Comparison of ENCODE assay signal across 9 mouse cellular contexts in the genomic region with DNA sequence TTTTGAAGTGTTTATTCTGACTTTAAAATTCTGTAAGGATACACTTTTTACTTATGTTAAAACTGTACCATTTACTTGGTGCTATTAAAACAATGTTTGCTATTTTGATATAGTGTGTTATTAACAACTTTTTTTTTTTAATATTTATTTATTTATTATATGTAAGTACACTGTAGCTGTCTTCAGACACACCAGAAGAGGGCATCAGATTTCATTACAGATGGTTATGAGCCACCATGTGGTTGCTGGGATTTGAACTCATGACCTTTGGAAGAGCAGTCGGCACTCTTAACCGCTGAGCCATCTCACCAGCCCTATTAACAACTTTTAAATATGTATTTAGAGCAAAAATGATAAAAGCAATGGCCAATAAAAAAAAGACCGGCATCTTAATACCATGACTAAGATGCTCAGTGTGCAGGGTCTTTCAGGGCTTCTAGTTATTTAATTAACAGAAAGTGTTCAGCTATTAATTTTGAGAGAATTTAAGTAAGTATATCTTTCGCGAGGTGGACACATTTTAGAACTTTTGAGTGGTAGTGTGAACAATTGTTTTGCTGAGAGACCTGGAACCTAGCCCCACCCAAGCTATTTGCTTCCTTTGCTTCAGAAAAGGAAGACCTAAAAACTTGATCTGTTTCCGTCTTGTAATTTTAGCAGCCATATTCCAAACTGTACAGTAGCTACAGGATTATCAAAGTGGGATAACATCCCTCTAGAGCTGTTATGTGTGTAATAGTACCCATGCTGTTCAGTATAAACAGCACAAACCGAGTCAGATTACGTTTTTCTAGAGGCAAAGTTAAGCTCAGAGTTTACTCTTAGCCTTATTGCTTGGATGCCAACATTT. TPM values are rescaled to one million over a fixed set of nuclear protein-coding genes. Genes with fewer than 3 reads are reported as not detected.
DNase-seq lines count a peak whose midpoint lies in the region; ATAC-seq and TF ChIP-seq lines count a peak whose summit lies in the region.
"Had no signal": no experiment of that assay in that cellular context is flagged by ENCODE, and none has a peak within 500 bp of the region (broad histone marks: within the 10 kb centered on the region; RNA-seq: fewer than 3 reads in every experiment).

No protein-coding gene starts in this region.

- ATAC-seq in embryonic facial prominence, embryonic 13.5 days (ENCODE audit: insufficient number of reproducible peaks, insufficient read depth, low FRiP score, low TSS enrichment, low read depth): no peak
- no peak for ATAC-seq in intestine, embryonic 15.5 days

- no peaks in the 10 kb centered on the region for H3K9me3 ChIP-seq in embryonic facial prominence, embryonic 13.5 days
- H3K9me3 ChIP-seq in intestine, embryonic 15.5 days: no peaks in the 10 kb centered on the region

- no peak overlapping the region for H3K27ac ChIP-seq in liver, adult 2 months (replicated peaks; ENCODE audit: insufficient read depth, low read depth, low read length)
- H3K27ac ChIP-seq in embryonic facial prominence, embryonic 13.5 days: no peak overlapping the region
- H3K27ac ChIP-seq in intestine, embryonic 15.5 days: peak overlapping the region; percentile 39; the same call in 1 of the 2 replicates

- no peak overlapping the region for H3K9ac ChIP-seq in liver, adult 2 months (ENCODE audit: low read depth, low read length)
- no peak overlapping the region for H3K9ac ChIP-seq in embryonic facial prominence, embryonic 13.5 days
- no peak overlapping the region for H3K9ac ChIP-seq in intestine, embryonic 15.5 days

- H3K36me3 ChIP-seq in liver, adult 2 months (ENCODE audit: control insufficient read depth, insufficient read depth, low read length): peaks cover 8% of the 10 kb centered on the region; the same call in 1 of the 2 replicates
- H3K36me3 ChIP-seq in embryonic facial prominence, embryonic 13.5 days: peaks cover 13% of the 10 kb centered on the region
- 0 out of 2 replicates have a peak, but pooled peaks cover 4% of the 10 kb centered on the region for H3K36me3 ChIP-seq in intestine, embryonic 15.5 days
- H3K36me3 ChIP-seq in myocyte (ENCODE audit: control insufficient read depth, insufficient read depth): peaks cover 9% of the 10 kb centered on the region

- no peaks in the 10 kb centered on the region for H3K27me3 ChIP-seq in liver, adult 2 months (ENCODE audit: control insufficient read depth, insufficient read depth, low read length)
- H3K27me3 ChIP-seq in embryonic facial prominence, embryonic 13.5 days: no peaks in the 10 kb centered on the region
- no peaks in the 10 kb centered on the region for H3K27me3 ChIP-seq in intestine, embryonic 15.5 days (replicated peaks)
- no peaks in the 10 kb centered on the region for H3K27me3 ChIP-seq in myocyte (ENCODE audit: control insufficient read depth, insufficient read depth, insufficient read length)

- DNase-seq in liver, adult 2 months (ENCODE audit: extremely low read depth, low read depth, low spot score): no peak
- DNase-seq in liver: no peak
- DNase-seq in retina, postnatal 1 day: no peak
- DNase-seq in gastrocnemius, postnatal 36 days: no peak
- no peak for DNase-seq in testis, postnatal 10 days (ENCODE audit: low spot score)

- no peak for TF ChIP-seq POLR2A in liver, adult 2 months (IDR thresholded peaks at IDR 0.05; ENCODE audit: extremely low read depth, insufficient read depth, low read length)
- no peak for TF ChIP-seq POLR2A in myocyte (IDR thresholded peaks at IDR 0.05; ENCODE audit: insufficient read length, low read depth)

- H3K79me2 ChIP-seq in liver, adult 2 months (ENCODE audit: control insufficient read depth, insufficient read depth, low read length): no peaks in the 10 kb centered on the region
- H3K79me2 ChIP-seq in myocyte (ENCODE audit: control insufficient read depth, insufficient read depth): peaks cover 4% of the 10 kb centered on the region

- H3K4me3 ChIP-seq in liver, adult 2 months (ENCODE audit: insufficient read depth, low read depth, low read length): peak overlapping the region; percentile 34; the same call in 1 of the 2 replicates
- H3K4me3 ChIP-seq in embryonic facial prominence, embryonic 13.5 days: peak overlapping the region; percentile 60
- H3K4me3 ChIP-seq in intestine, embryonic 15.5 days (replicated peaks): peak overlapping the region; percentile 64
- peak overlapping the region; percentile 32 for H3K4me3 ChIP-seq in myocyte

- no peak for TF ChIP-seq CTCF in liver, adult 2 months (IDR thresholded peaks at IDR 0.05; ENCODE audit: low read depth, low read length)

- peak overlapping the region; percentile 65 for H3K4me2 ChIP-seq in embryonic facial prominence, embryonic 13.5 days
- H3K4me2 ChIP-seq in intestine, embryonic 15.5 days (replicated peaks): peak overlapping the region; percentile 59
- H3K4me2 ChIP-seq in myocyte (ENCODE audit: low read depth): peak overlapping the region; percentile 70

- intact Hi-C loops in gastrocnemius, postnatal 36 days (cut with DNase I): no loop called here

- H3ac ChIP-seq in myocyte (ENCODE audit: control insufficient read depth, insufficient read length): no peak overlapping the region

- 54% methylated on average over 8 of the region's 8 CpGs for WGBS in liver, adult 2 months
- WGBS in embryonic facial prominence, embryonic 13.5 days: 52% methylated on average over 8 of the region's 8 CpGs
- 48% methylated on average over 8 of the region's 8 CpGs for WGBS in intestine, embryonic 15.5 days

- H3K4me1 ChIP-seq in liver, adult 2 months (ENCODE audit: control insufficient read depth, insufficient read depth, low read length): no peaks in the 10 kb centered on the region; the same call in 1 of the 2 replicates
- H3K4me1 ChIP-seq in embryonic facial prominence, embryonic 13.5 days: peaks cover 4% of the 10 kb centered on the region; the same call in 1 of the 2 replicates
- no peaks in the 10 kb centered on the region for H3K4me1 ChIP-seq in intestine, embryonic 15.5 days (replicated peaks)

TF ChIP-seq in myocyte, 11 proteins besides CTCF, POLR2A, EP300 and RAD21:
- TF ChIP-seq MYOD1 (IDR thresholded peaks at IDR 0.05; ENCODE audit: control insufficient read depth in 1 of 3, insufficient read length in 2 of 3, low read depth in 2 of 3): no peak
- TF ChIP-seq MYOG (IDR thresholded peaks at IDR 0.05; ENCODE audit: control insufficient read depth in 1 of 3, insufficient read depth in 1 of 3, insufficient read length in 2 of 3, low read depth in 2 of 3): no peak
- no peak for TF ChIP-seq REST (IDR thresholded peaks at IDR 0.05; ENCODE audit: insufficient read depth, insufficient read length)
- no peak for TF ChIP-seq USF1 (IDR thresholded peaks at IDR 0.05; ENCODE audit: low read depth)
- no peak for TF ChIP-seq TCF3 (IDR thresholded peaks at IDR 0.05; ENCODE audit: insufficient read length, low read depth)
- TF ChIP-seq TCF12 (IDR thresholded peaks at IDR 0.05; ENCODE audit: insufficient read depth, poor library complexity, severe bottlenecking): no peak
- TF ChIP-seq CEBPB (IDR thresholded peaks at IDR 0.05; ENCODE audit: insufficient read depth, poor library complexity, severe bottlenecking): no peak
- no peak for TF ChIP-seq E2F4 (IDR thresholded peaks at IDR 0.05; ENCODE audit: insufficient read depth)
- TF ChIP-seq MAX (IDR thresholded peaks at IDR 0.05; ENCODE audit: low read depth): no peak
- no peak for TF ChIP-seq SRF (IDR thresholded peaks at IDR 0.05; ENCODE audit: control insufficient read depth, insufficient read length, low read depth)
- TF ChIP-seq POLR2AphosphoS2 (IDR thresholded peaks at IDR 0.05; ENCODE audit: insufficient read length, low read depth): no peak
TF ChIP-seq in myocyte: peak in this region for 0.

RNA-seq across cellular contexts. Expression of a gene that starts 0.8 kb away (rescaled TPM):
- 4.6 and 5.2 TPM in 2 replicates for total RNA-seq in liver, adult 2 months (2014; rRNA removed)
- polyA plus RNA-seq in liver, adult 2 months (2012; rRNA removed): 1.6 and 2.5 TPM in 2 replicates
- polyA plus RNA-seq in embryonic facial prominence, embryonic 13.5 days (2015; fragmentation: Nextera tagmentation; extraction: Ambion mirVana): 30.2 and 32.3 TPM in 2 replicates
- polyA plus RNA-seq in intestine, embryonic 15.5 days (2015; fragmentation: Nextera tagmentation; extraction: Ambion mirVana): 40.2 and 41.4 TPM in 2 replicates
- polyA plus RNA-seq in myocyte (2012; fragmentation: generic; extraction: Trizol): 4.4 TPM
- total RNA-seq in gastrocnemius, postnatal 36 days (2021): 10 to 100 TPM in 1 of 2 experiments, 1 to 10 TPM in 1; 8.0 to 10.1 TPM

RNA-seq across cellular contexts. Expression of a gene that starts 28.5 kb away (rescaled TPM):
- total RNA-seq in liver, adult 2 months (2014; rRNA removed): not detected in 2 replicates
- polyA plus RNA-seq in liver, adult 2 months (2012; rRNA removed): not detected in 2 replicates
- polyA plus RNA-seq in embryonic facial prominence, embryonic 13.5 days (2015; fragmentation: Nextera tagmentation; extraction: Ambion mirVana): not detected in 2 replicates
- not detected in 2 replicates for polyA plus RNA-seq in intestine, embryonic 15.5 days (2015; fragmentation: Nextera tagmentation; extraction: Ambion mirVana)
- polyA plus RNA-seq in myocyte (2012; fragmentation: generic; extraction: Trizol): not detected
- total RNA-seq in gastrocnemius, postnatal 36 days (2021): not detected
- polyA plus RNA-seq: activated CD4-positive, CD25-positive, alpha-beta regulatory T cell, adult 4 months had no signal

RNA-seq across cellular contexts. Expression of a gene that starts 36.8 kb away (rescaled TPM):
- 23.5 and 25.1 TPM in 2 replicates for total RNA-seq in liver, adult 2 months (2014; rRNA removed)
- 5.0 and 5.2 TPM in 2 replicates for polyA plus RNA-seq in liver, adult 2 months (2012; rRNA removed)
- polyA plus RNA-seq in embryonic facial prominence, embryonic 13.5 days (2015; fragmentation: Nextera tagmentation; extraction: Ambion mirVana): 88.3 and 88.5 TPM in 2 replicates
- 65.1 and 69.0 TPM in 2 replicates for polyA plus RNA-seq in intestine, embryonic 15.5 days (2015; fragmentation: Nextera tagmentation; extraction: Ambion mirVana)
- 65.3 TPM for polyA plus RNA-seq in myocyte (2012; fragmentation: generic; extraction: Trizol)
- 10 to 100 TPM; 85.6 to 96.1 TPM for total RNA-seq in gastrocnemius, postnatal 36 days (2021)

Comparison
In these comparisons a context has a peak if more than half of its experiments do, and no peak if none do; other contexts are left out.
1. RNA of a gene that starts 36.8 kb away (polyA plus RNA-seq): 88.3 to 88.5 TPM in embryonic facial prominence, embryonic 13.5 days, 65.3 TPM in myocyte (single experiment) and 65.1 to 69.0 TPM in intestine, embryonic 15.5 days; 5.0 to 5.2 TPM in liver, adult 2 months; every median in the first group is over 10 times any median in the second.
2. Peak in every context shown above with its lines, with median percentiles within 50 percentile points of each other: H3K4me3 ChIP-seq and H3K4me2 ChIP-seq.